Mouse (Mus musculus) MEL (cell line): ENCODE measurements at regions not wholly inside any gene's neighbourhood (a gene's known extent, or its start where the extent isn't known, plus 50 kb on each side); places are given as distances from the start of the nearest gene placed in this dataset.

Experiments
- DNase-seq: peaks from one replicate; pipeline ENCODE4 v3.0.0; 2011; ENCODE audit warnings: low read depth, low spot score
- H3K27ac ChIP-seq: 2 replicates; pipeline ENCODE4 v1.5.1; 2012; ENCODE audit warnings: low read depth, mild to moderate bottlenecking, control low read depth, low read length, moderate library complexity; ENCODE audit not compliant: control insufficient read depth
- H3K27me3 ChIP-seq, 2 experiments: fragments of 150-350 bp in 1 of 2; sonication (generic) in 1 of 2; 2 replicates each; pipeline ENCODE4 v1.6.1; 2012; ENCODE audit warnings: low read length in 2 of 2, mild to moderate bottlenecking in 2 of 2, improper control_type of control experiment in 1 of 2, moderate library complexity in 1 of 2; ENCODE audit not compliant: insufficient read depth in 2 of 2, control insufficient read depth in 1 of 2
- H3K36me3 ChIP-seq, 2 experiments: 2 replicates each; pipeline ENCODE4 v1.6.1; 2012 to 2014; ENCODE audit warnings: low read length in 2 of 2, improper control_type of control experiment in 1 of 2, inconsistent platforms in 1 of 2, mild to moderate bottlenecking in 1 of 2; ENCODE audit not compliant: insufficient read depth in 2 of 2, control insufficient read depth in 1 of 2
- H3K4me1 ChIP-seq, 2 experiments: fragments of 150-350 bp in 1 of 2; sonication (generic) in 1 of 2; 2 replicates each; pipeline ENCODE4 v1.6.1; 2012; ENCODE audit warnings: low read length in 2 of 2, improper control_type of control experiment in 1 of 2, mild to moderate bottlenecking in 1 of 2; ENCODE audit not compliant: insufficient read depth in 2 of 2, control insufficient read depth in 1 of 2
- H3K4me3 ChIP-seq, 2 experiments: fragments of 150-350 bp in 1 of 2; sonication (generic) in 1 of 2; 2 replicates each; pipeline ENCODE4 v1.5.1; 2012; ENCODE audit warnings: low read depth in 2 of 2, low read length in 2 of 2, mild to moderate bottlenecking in 2 of 2, moderate library complexity in 2 of 2, control low read depth in 1 of 2, improper control_type of control experiment in 1 of 2; ENCODE audit not compliant: control insufficient read depth in 1 of 2, insufficient read depth in 1 of 2
- H3K79me2 ChIP-seq: 2 replicates; pipeline ENCODE4 v1.6.1; 2012; ENCODE audit warnings: mild to moderate bottlenecking, low read length, moderate library complexity; ENCODE audit not compliant: control insufficient read depth, poor library complexity, insufficient read depth
- H3K9ac ChIP-seq: 2 replicates; pipeline ENCODE4 v1.6.1; 2012; ENCODE audit warnings: low read depth, mild to moderate bottlenecking, control low read depth, low read length, moderate library complexity; ENCODE audit not compliant: control insufficient read depth, poor library complexity, severe bottlenecking
- H3K9me3 ChIP-seq: fragments of 150-350 bp; sonication (generic); replicated peaks from 2 replicates; pipeline ENCODE4 v1.6.1; 2012; ENCODE audit warnings: mild to moderate bottlenecking, low read length, improper control_type of control experiment, moderate library complexity; ENCODE audit not compliant: insufficient read depth
- CHD2 ChIP-seq: IDR thresholded peaks from 2 replicates; pipeline ENCODE4 v1.6.1; 2011; ENCODE audit warnings: low read length, improper control_type of control experiment
- ETS1 ChIP-seq: IDR thresholded peaks from 2 replicates; pipeline ENCODE4 v1.6.1; 2012; ENCODE audit warnings: low read depth, mild to moderate bottlenecking, inconsistent platforms, low read length, improper control_type of control experiment, moderate library complexity
- HCFC1 ChIP-seq: IDR thresholded peaks from 2 replicates; pipeline ENCODE4 v1.6.1; 2012; ENCODE audit warnings: low read depth, mild to moderate bottlenecking, inconsistent platforms, low read length, improper control_type of control experiment, moderate library complexity
- MAX ChIP-seq: IDR thresholded peaks from 2 replicates; pipeline ENCODE4 v1.6.1; 2011; ENCODE audit warnings: low read length, improper control_type of control experiment
- MEF2A ChIP-seq: IDR thresholded peaks from 2 replicates; pipeline ENCODE4 v1.6.1; 2014; ENCODE audit warnings: low read depth, mild to moderate bottlenecking, inconsistent platforms, low read length, improper control_type of control experiment; ENCODE audit not compliant: poor library complexity, insufficient replicate concordance, severe bottlenecking; ENCODE audit errors: extremely low read depth
- MXI1 ChIP-seq: IDR thresholded peaks from 2 replicates; pipeline ENCODE4 v1.6.1; 2011; ENCODE audit warnings: mild to moderate bottlenecking, low read depth, low read length, improper control_type of control experiment
- MYB ChIP-seq: IDR thresholded peaks from 2 replicates; pipeline ENCODE4 v1.6.1; 2011; ENCODE audit warnings: mild to moderate bottlenecking, low read depth, low read length, improper control_type of control experiment
- NRF1 ChIP-seq: IDR thresholded peaks from 2 replicates; pipeline ENCODE4 v1.6.1; 2014; ENCODE audit warnings: low read depth, mild to moderate bottlenecking, inconsistent platforms, low read length, improper control_type of control experiment, moderate library complexity; ENCODE audit not compliant: poor library complexity, insufficient read depth, severe bottlenecking
- POLR2AphosphoS2 ChIP-seq: IDR thresholded peaks from 2 replicates; pipeline ENCODE4 v1.6.1; 2011; ENCODE audit warnings: low read length, improper control_type of control experiment
- POLR2AphosphoS5 ChIP-seq: IDR thresholded peaks from 2 replicates; pipeline ENCODE4 v1.6.1; 2012; ENCODE audit warnings: low read depth, borderline replicate concordance, mild to moderate bottlenecking, inconsistent platforms, low read length, moderate library complexity, mixed read lengths
- RAD21 ChIP-seq: IDR thresholded peaks from 2 replicates; pipeline ENCODE4 v1.6.1; 2011; ENCODE audit warnings: mild to moderate bottlenecking, low read depth, low read length, improper control_type of control experiment
- TAL1 ChIP-seq: IDR thresholded peaks from 2 replicates; pipeline ENCODE4 v1.6.1; 2012; ENCODE audit warnings: mild to moderate bottlenecking, inconsistent platforms, low read length, moderate library complexity, mixed read lengths
- TBP ChIP-seq: IDR thresholded peaks from 2 replicates; pipeline ENCODE4 v1.8.0; 2011; ENCODE audit warnings: low read depth, low read length, improper control_type of control experiment
- ZC3H11A ChIP-seq: IDR thresholded peaks from 2 replicates; pipeline ENCODE4 v1.6.1; 2012; ENCODE audit warnings: low read depth, mild to moderate bottlenecking, inconsistent platforms, low read length, improper control_type of control experiment
- ZKSCAN1 ChIP-seq: IDR thresholded peaks from 2 replicates; pipeline ENCODE4 v1.6.1; 2012; ENCODE audit warnings: low read depth, mild to moderate bottlenecking, inconsistent platforms, low read length, improper control_type of control experiment, moderate library complexity
- ZNF384 ChIP-seq: IDR thresholded peaks from 2 replicates; pipeline ENCODE4 v1.6.1; 2012; ENCODE audit warnings: low read depth, mild to moderate bottlenecking, inconsistent platforms, low read length, improper control_type of control experiment

DNA sequence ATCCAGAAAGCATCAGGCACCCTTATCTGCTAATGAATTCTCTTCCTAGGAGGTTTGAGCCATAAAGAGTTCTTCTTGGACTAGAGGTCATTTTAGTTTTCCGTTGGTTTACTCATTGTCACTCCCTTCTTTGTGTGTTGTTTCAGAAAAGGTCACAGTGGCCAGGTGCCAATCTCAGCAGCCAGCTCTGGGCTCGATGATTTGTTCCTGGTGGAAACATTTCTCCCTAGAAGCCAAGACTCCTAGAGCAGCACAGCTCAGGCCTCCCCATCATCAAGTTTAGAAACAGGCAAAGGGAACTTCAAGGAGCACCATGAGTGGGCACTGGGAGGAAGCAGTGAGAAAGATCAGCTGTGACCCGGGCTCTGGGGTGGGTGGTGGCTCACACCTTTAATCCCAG, 132.3 kb upstream of the Fbxo11 start:
- Histone ChIP-seq H3K4me3 (no peak overlapping the region), H3K27ac (no peak overlapping the region), H3K79me2 (no peaks in the 10 kb centered on the region), H3K9ac (no peak overlapping the region), H3K9me3 (no peaks in the 10 kb centered on the region), H3K4me1 (no peaks in the 10 kb centered on the region), H3K27me3 (no peaks in the 10 kb centered on the region), H3K36me3 (no peaks in the 10 kb centered on the region)
- DNase-seq = no peak
- no peak for TF ChIP-seq TAL1

DNA sequence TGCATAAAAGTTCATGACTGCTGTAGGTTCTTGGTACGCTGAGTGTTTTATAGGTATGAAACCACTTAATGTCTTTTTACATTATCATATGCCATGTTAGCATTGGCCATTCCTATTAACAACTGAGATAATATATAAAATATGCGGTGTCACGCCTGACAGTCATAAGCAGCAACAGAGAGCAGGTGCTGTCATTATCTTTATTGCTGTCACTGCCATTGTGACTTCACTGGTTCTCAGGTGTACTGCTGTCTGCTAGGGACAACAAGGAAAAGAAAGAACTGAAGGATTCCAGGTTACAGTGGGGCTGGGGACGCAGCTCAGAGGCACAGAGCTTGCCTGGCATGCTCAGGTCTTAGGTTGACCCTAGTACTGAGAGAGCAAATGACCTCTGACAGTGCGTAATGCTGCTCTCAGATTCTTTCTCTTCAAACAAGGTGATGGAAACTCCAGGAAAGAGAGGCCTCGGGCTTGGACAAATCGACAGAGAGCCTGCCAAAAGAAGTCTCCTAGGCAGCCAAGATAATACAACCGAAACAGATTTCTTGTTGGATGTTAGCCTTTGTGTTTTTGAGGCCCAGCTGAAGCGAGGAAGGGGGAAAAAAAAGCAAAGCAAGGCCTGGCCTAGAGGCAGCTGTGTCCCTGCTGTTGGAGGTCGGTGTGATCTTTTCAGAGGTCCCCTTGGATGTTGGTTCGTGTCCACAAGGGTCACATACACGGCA, 136.3 kb upstream of the Fbxo11 start:
- no peak overlapping the region for H3K9ac ChIP-seq
- no peaks in the 10 kb centered on the region for H3K27me3 ChIP-seq
- no peaks in the 10 kb centered on the region for H3K79me2 ChIP-seq
- no peaks in the 10 kb centered on the region for H3K4me1 ChIP-seq
- DNase-seq = no peak
- TF ChIP-seq MEF2A = no peak
- TF ChIP-seq CHD2 = no peak
- no peak for TF ChIP-seq POLR2AphosphoS5
- no peak for TF ChIP-seq ETS1
- no peak for TF ChIP-seq MXI1
- TF ChIP-seq TBP = no peak
- TF ChIP-seq RAD21 = no peak
- no peak for TF ChIP-seq ZC3H11A
- no peak for TF ChIP-seq MYB
- TF ChIP-seq ZNF384 = no peak
- no peak for TF ChIP-seq POLR2AphosphoS2
- TF ChIP-seq NRF1 = no peak
- no peak for TF ChIP-seq HCFC1
- TF ChIP-seq MAX = no peak
- no peak for TF ChIP-seq ZKSCAN1
- H3K9me3 ChIP-seq = no peaks in the 10 kb centered on the region
- no peak overlapping the region for H3K27ac ChIP-seq
- no peak overlapping the region for H3K4me3 ChIP-seq
- H3K36me3 ChIP-seq = no peaks in the 10 kb centered on the region
